Mouse (Mus musculus) right cerebral cortex, postnatal 36 days (tissue): ENCODE measurements around the gene Gm17387.

Source experiments
- DNase-seq, 2 experiments: peaks; one replicate each; pipeline ENCODE4 v3.0.0; 2022; ENCODE audit warnings: low spot score in 2 of 2, mixed read lengths in 1 of 2

Gm17387 gene

DNA sequence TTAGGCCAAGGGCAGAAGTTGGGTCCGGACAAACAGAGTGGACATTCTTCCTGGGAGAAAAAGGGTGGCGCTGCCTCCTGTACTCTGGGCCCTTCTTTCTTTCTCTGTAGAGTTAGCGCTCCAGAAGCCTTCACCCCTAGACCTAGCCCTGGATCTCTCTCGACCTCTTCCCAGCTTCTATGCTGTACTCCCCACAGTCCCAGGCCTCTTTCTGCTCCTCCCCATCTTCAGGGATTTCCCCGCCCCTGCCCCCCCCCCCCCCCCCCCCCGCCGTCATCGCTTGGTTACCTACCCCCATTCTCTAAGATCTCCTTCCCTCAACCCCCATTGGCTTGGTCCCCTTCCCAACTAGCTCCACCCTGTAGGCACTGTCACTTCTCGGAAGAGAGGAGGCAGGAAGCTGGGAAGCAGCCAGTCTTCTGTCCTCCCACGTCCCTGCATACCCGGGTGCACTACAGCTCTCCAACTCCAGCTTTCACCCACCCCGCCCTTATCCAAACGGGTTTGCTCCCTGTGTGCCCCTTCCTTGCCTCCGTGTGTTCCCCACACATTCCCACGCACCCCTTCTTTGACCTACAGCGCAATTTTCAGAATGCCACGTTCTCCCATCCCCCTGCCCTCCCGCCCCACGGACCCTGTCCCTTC is 18.8 kb downstream of the Gm17387 start:
- peak; percentile 68 to 74 for DNase-seq

DNA sequence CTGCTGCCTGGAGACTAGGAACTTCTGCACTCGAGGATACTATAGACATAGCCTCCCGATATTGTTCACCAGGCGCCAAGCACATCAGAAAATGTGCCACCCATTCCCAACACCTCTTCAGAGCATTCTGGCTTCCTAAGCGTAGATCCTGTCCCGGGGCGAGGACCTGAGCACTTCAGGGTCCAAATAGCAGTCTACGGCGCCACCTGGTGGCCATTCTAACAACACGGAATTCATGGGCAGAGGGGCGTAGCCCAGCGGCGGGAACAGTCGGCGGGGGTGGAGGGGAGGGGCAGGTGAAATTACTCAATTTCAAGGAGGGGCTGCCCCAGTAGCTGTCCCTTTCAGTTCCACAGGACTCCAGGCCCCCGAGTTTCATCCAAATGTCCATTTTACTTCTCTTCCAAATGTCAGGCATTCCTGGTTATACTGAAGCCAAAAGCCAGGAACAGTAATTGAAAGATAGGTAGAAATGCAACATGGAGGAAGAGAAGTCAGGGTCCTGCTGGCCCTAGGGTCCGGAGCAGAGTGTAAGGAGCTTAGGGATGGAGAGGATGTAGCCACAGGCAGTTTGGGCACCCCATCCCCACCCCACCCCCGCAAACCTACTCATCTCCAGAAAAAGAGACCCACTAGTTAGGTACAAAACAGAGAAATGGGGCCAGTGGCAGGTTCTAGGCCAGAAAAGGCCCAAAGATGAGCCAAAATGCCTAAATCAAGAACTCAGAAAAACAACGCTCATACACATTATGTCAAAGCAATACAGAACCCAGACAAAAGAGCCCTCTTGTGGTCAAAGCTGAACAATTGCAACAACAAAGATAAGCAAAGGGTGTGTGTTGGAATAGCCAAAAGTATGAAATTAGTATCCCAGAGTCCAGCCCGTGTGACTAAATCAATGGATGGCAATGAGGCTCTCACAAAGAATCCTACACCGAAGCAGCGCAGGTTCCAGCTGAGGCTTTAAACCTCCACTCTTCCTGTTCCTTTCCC is 19.6 kb downstream of the Gm17387 start:
- peak; percentile 78 to 79 for DNase-seq

DNA sequence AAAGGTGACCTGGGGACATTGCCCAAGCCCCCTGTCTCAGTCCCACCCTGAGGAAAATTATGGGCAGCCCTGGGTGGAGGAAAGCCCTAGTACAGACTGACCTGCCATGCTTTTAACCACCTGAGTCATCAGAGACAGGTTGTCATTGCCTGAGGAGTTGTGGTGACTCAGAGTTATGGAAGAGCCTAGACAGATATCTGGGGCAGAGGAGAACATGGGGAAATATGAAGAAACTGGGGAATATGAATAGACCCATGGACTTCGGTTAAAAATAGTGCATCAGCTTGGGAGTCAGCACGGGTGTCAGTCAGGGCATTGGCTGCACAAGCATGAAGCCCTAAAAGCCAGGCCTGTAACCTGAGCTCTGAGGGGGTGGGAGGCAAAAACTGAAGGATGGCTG is 20.4 kb downstream of the Gm17387 start:
- DNase-seq: no peak

DNA sequence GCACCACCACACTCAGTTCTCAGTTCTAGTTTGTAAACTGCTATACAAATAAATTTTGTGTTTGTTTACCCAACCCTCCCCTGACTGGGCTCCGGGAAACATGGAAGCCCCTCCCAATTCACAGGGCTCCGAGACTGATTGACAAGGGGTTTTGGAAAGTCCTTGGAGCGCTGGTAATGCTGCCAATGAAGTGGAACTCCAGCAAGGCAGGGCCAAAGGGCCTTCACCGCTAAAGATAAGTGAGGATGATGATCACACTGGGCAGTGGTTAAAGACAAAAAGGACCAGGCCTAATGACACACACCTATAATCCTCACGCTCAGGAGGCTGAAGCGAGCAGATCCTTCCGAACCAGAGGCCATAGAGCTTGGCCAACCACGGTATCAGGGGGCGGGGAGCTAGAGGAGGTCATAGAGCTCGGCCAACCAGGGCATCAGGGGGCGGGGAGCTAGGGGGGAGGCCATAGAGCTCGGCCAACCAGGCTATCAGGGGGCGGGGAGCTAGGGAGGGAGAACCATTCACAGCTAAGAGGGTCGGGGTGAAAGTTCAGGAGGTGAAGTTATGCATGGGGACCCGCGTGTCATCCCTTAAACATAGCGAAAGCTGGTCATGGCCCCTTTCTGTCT is 22.2 kb downstream of the Gm17387 start:
- DNase-seq: no peak

DNA sequence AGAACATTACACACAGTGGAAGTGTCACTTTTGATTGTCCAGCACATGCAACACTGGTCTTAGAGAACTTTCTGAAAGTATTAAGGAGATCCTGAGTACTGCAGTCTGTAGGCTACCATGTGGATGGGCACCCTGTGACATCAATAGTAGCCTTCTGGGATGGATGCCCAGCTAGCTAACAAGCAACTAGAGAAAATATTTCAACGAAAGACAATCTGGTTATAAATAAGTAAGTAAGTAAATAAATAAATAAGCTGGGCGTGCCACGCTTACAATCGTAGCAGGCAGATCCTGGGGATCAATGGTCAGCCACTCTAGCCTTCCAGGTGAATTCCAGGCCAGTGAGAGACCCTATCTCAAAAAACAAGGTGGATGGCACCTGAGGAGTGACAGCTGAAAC is 23.1 kb downstream of the Gm17387 start:
- DNase-seq: no peak

DNA sequence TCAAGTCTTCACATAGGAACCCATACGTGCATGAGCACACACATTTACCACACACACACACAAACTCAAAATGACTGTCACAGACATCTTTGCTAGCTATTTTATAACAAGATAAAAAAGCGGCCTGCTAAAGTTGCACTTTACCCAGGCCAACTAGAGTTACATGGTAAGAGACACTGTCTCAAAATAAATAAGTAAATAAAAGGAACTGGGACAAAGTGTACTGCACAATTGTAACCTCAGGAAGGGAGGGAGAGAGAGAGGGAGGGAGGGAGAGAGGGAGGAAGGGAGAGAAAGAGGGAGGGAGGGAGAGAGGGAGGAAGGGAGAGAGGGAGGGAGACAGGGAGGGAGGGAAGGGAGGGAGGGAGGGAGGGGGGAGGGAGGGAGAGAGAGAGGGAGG is 23.5 kb downstream of the Gm17387 start:
- no peak for DNase-seq

DNA sequence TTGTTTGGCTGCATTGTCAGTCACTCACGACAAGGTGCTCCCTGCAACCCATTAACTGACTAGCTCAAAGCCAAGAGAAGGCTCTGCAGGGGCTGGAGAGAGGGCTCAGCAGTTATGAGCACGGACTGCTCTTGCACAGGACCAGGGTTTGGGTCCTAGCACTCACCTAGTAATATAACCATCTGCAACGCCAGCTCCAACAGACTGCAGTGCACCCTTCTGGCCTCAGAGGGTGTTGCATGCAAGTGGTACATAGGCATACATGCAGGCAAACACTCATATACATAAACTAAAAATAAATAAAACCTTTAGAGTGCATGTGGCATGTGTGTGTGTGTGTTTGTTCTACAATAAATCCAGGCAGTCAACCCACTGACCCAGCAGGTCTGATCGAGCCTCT is 26.9 kb downstream of the Gm17387 start:
- no peak for DNase-seq

DNA sequence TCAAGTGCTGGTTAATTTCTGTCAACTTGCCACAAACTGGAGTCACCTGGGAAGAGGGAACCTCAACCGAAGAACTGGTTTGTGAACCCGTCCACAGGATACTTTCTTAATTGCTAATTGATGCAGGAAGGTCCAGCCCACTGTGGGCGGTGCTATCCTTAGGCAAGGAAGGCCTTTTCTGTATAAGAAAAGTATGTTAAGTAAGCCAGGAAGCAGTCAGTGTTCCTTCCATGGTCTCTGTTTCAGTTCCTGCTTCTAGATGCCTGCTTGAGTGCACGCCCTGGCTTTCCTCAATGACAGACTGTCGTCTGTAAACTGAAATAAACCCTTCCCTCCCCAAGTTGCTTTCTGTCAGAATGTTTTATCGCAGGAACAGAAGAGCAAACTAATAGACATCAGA is 28.0 kb downstream of the Gm17387 start:
- DNase-seq: no peak

DNA sequence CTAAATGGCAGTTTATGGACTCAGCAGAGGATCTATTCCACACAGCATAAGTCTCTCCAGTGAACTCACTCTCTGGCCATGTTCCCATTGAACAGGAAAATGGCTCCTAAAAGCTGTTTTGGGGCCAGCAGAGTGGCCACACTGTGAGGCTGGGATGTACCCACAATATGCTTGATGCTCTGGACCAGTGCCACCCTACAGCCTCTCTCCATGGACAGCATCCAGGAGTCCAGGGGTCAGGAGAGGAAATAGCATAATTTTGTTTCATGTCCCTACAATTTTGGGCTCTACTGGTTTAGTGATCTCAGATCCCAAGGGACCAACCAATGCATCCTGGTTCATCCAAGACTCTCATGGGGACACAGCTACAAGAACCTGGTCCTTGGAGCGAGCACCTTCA is 28.6 kb downstream of the Gm17387 start:
- no peak for DNase-seq

DNA sequence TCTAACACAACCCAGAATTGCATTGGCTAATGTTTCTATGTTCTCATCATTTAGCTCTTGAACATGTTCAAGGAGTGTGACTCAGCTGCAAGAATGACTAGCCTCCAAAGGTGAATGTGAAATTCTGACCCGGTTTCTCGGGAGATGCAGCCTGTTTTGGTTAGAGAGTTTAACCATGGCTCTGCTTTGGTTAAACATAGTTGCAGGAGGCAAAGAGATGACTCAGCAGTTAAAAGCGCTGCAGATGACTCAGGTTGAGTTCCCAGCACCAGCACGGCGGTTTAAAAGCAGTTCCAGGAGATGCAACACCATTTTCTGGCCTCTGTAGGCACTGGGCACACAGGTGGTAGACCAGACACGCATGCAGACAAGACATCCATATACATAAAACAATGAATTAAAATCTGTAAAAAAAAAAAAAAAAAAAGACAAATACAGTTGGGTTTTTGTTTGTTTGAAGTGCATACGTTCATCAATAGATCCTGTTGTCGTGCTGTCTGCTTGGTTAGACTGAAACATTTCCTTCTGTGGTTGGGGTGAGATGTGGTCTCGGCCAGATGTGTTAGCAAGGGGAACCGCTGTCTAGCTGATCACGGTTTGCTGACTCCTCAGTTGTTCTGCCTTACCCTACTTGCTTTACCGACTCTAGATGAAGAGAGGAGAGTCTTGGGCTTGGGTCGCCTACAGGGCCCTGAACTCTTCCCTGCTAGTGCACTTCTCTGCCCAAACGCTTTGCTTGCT is 29.8 kb downstream of the Gm17387 start:
- DNase-seq: no peak

DNA sequence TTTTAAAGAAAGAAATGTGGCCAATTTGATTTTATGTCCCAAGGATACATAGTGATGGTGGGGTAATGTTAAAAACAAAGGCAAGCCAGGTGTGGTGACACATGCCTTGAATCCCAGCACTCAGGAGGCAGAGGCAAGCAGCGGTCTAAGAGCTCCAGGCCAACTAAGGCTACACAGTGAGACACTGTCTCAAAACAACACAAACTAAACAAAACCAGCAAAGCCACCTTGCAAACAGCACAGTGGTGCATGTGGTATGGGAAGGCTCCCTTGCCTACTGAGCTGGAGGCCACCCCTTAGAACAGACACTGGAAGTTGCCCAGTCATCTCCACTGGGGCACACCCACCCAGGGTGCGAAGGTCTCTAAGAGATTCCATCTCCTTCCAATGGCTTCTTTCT is 31.0 kb downstream of the Gm17387 start:
- DNase-seq: no peak

DNA sequence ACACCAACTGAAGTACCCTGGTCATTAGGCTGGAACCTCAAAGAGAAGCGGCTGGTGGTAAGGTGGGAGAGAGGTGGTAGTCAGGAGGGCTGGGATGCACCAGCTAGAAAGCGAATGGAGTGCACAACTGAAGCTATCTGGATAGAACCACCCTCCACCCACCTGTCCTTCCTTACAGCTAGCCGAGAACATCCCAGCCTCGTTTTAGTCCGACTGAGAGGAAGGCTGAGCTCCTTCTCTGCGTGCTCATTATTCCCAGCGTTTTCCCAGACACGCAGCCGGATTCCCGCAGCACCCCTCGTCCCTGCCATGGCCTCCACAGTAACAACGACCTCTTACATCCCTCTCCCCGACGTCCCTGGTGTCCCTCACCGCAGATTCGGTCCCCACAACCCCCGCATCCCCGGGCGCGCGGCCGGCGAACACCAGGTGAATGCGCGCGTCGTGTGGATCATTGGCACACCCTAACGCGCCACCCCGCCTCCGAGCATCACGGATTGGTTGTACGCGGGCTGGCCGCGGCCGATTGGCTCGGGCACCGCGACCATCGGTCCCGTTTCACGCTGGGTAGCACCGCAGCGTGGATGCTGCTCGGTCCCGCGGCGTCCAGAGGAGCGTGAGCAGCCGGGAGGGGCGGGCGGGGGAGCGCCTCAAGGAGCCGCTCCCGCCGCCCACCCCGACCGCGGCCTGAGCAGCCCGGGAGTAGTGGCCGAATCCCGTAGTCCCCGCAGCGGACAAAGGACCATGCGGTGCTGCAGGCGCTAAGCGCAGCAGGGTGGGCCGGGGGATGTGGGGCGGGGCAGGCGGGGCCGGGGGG is 31.7 kb downstream of the Gm17387 start, which contains the start of gene B4galnt4:
B4galnt4 (plus strand) TSS at position 679 of the 817 bp plus-strand sequence.
- peak; percentile 93 to 95 for DNase-seq

DNA sequence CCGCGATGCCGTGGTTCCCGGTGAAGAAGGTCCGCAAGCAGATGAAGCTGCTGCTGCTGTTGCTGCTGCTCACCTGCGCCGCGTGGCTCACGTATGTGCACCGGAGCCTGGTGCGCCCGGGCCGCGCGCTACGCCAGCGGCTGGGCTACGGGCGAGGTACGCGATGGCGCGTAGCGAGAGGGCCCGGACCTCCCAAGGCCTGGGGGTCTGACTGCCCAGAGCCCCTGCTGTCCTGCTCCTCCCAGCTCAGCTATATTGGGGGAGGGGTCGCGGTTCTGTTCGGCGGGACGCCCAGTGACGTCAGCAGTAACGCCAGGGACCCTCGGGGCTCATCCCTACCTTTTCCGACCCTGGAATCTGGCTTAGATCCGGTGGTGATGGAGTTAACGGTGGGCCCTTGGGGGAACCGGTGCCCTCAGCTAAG is 32.4 kb downstream of the Gm17387 start:
- no peak for DNase-seq

DNA sequence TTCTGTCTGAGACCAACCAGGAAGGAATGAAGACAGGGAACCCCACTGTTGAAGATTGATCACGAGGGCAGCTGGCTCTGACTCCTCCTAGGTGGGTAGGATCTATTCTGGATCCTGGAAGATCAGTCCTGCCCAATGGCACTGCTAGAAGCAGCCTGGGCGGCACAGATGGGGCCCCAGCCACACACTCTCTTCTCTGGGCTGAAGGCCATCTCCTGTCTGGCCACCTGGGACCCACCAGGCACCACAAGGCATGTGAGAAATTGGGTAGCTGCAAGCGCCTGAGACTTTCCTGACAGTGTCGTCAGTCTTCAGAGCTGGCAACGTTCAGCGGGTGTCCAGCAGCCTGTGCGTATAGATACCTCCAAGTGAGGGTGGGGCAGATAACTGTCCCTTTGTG is 33.6 kb downstream of the Gm17387 start:
- DNase-seq: no peak

DNA sequence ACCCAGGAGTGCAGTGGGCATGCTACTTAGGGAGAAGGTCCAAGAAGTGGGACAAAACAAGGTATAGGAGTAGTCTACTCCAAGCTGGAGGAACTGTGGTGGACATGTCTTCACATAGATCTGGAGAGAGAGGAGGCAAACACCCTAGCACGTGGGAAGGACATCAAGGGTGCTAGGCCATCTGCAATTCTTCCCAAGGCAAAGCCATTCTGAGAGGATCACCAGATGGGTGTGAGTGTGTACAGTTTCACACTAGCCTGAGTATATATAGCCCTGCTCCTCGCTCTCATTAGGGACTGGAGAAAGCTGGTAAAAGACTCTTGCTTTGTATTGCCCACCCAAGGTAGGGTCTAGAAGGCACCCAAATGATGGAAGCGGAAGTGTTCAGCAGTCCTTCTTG is 34.4 kb downstream of the Gm17387 start:
- no peak for DNase-seq

DNA sequence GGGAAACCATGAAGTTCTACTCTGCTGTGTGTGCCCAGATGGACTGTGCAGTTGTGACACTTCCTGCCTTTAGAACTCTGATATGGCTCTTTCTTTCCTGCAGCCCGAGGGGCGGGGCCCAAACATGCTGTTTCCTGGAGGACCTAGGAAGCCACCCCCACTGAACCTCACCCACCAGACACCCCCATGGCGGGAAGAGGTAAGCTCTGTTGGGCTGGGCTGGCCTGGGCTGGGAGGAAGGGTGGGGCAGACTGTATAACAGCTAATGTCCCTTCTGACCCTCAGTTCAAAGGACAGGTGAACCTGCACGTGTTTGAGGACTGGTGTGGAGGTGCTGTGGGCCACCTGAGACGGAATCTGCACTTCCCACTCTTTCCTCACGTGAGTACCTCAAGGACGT is 35.2 kb downstream of the Gm17387 start:
- no peak for DNase-seq

DNA sequence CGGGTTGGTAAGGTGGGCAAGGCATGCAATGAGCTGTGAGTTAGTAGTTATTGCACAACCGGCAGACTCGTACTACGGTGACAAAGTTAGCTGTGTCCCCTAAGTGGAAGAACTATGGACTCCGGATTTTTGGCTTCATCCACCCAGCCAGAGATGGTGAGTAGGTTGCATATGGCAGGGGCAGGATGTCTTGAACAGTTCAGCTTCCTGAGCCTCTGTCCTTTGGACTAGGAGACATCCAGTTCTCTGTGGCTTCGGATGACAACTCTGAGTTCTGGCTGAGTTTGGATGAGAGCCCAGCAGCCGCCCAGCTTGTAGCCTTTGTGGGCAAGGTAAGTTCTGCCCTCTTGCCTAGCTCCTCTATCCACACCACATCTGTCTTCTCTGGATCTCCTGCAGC is 35.6 kb downstream of the Gm17387 start:
- DNase-seq: no peak

DNA sequence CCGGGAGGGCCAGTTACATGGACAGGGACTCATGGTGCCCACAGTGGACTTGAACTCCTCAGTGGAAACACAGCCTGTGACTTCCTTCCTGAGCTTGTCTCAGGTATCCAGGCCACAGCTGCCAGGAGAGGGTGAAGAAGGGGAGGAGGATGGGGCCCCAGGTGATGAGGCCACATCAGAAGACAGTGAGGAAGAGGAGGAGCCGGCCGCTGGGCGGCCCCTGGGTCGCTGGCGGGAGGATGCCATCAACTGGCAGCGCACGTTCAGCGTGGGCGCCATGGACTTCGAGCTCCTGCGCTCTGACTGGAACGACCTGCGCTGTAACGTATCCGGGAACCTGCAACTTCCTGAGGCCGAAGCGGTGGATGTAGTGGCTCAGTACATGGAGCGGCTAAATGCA is 39.4 kb downstream of the Gm17387 start:
- DNase-seq: no peak

DNA sequence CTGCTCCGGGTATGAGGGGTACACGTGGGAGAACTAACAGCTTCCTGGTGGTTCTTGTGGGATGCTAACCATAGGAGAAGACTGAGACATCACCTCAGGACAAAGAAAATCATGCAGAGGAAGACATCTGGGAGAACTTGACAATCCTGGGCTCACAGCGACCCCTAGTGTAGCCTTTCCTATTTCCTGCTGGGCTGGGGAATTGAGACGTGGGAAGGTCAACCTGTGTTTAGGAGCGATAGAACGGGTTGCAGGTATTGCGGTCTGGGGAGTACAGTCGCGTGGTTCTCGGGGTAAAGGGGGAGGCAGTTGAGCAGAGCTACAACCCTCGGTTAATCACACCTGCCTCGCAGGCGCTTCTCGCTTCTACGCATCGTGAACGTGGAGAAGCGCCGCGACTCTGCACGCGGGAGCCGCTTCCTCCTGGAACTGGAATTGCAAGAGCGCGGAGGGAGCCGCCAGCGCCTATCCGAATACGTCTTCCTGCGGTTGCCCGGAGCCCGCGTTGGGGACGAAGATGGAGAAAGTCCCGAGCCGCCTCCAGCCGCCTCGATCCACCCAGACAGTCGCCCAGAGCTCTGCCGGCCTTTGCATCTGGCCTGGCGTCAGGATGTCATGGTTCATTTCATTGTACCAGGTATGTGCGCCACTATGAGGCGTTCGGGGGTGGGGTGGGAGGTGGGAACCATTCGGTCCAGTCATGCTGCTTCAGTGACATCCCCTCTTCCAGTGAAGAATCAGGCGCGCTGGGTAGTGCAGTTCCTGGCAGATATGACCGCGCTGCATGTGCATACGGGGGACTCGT is 41.3 kb downstream of the Gm17387 start:
- DNase-seq: peak in 1 of 2 experiments; percentile 65
